Mouse (Mus musculus) cerebellum, adult 9-10 months (tissue): ENCODE measurements around the gene Srrm4.
"Not testable (repeated sequence)": the region's sequence is repeated elsewhere in the genome, so short reads cannot be mapped to it uniquely, and the experiment has no call there.

Experiments
- DNase-seq: peaks from one replicate; pipeline ENCODE4 v3.0.0; 2022

Srrm4 gene

GRCm38 (mm10) chr5:116436117-116436516 lies 155.5 kb downstream of the Srrm4 start:
- DNase-seq, result no peak

GRCm38 (mm10) chr5:116434976-116435850 lies 156.4 kb downstream of the Srrm4 start:
- DNase-seq, result no peak

- DNase-seq, result no peak
Measured at GRCm38 (mm10) chr5:116432871-116433270, 158.7 kb downstream of the Srrm4 start.

- DNase-seq, result no peak
Measured at GRCm38 (mm10) chr5:116426701-116427100, 164.9 kb downstream of the Srrm4 start.

GRCm38 (mm10) chr5:116425709-116426108 lies 165.9 kb downstream of the Srrm4 start:
- DNase-seq, result not testable (repeated sequence)

- DNase-seq, result no peak
Measured at GRCm38 (mm10) chr5:116425273-116425672, 166.3 kb downstream of the Srrm4 start.

GRCm38 (mm10) chr5:116423746-116424145 lies 167.9 kb downstream of the Srrm4 start:
- DNase-seq, result no peak

- DNase-seq, result peak; percentile 90
Measured at GRCm38 (mm10) chr5:116422699-116423201, 168.9 kb downstream of the Srrm4 start, which contains the start of gene Hspb8. Gene Hspb8, minus strand, starts transcription at chr5:116422864.

GRCm38 (mm10) chr5:116421791-116422481 lies 169.7 kb downstream of the Srrm4 start:
- peak; percentile 43 for DNase-seq

GRCm38 (mm10) chr5:116420759-116421225 lies 170.8 kb downstream of the Srrm4 start:
- DNase-seq, result peak; percentile 42

GRCm38 (mm10) chr5:116420213-116420612 lies 171.4 kb downstream of the Srrm4 start:
- no peak for DNase-seq

- peak; percentile 48 for DNase-seq
Measured at GRCm38 (mm10) chr5:116419322-116420045, 172.1 kb downstream of the Srrm4 start.

- no peak for DNase-seq
Measured at GRCm38 (mm10) chr5:116416208-116416607, 175.4 kb downstream of the Srrm4 start.

- DNase-seq, result no peak
Measured at GRCm38 (mm10) chr5:116409689-116410590, 181.7 kb downstream of the Srrm4 start.

GRCm38 (mm10) chr5:116408965-116409364 lies 182.7 kb downstream of the Srrm4 start:
- DNase-seq, result no peak

- no peak for DNase-seq
Measured at GRCm38 (mm10) chr5:116407936-116408335, 183.7 kb downstream of the Srrm4 start.

GRCm38 (mm10) chr5:116407321-116407720 lies 184.3 kb downstream of the Srrm4 start:
- no peak for DNase-seq

GRCm38 (mm10) chr5:116406507-116406906 lies 185.1 kb downstream of the Srrm4 start:
- DNase-seq, result no peak

GRCm38 (mm10) chr5:116405934-116406333 lies 185.7 kb downstream of the Srrm4 start:
- DNase-seq, result no peak

GRCm38 (mm10) chr5:116404063-116404462 lies 187.6 kb downstream of the Srrm4 start:
- no peak for DNase-seq

- DNase-seq, result no peak
Measured at GRCm38 (mm10) chr5:116400801-116401200, 190.8 kb downstream of the Srrm4 start.
